Mouse (Mus musculus) spleen, adult 2 months (tissue): ENCODE results near the gene Rras2.

Experiments used
- CTCF ChIP-seq: fragments of 200-500 bp; IDR thresholded peaks from 2 replicates; pipeline ENCODE4 v1.5.1; 2011; ENCODE audit warnings: mild to moderate bottlenecking, inconsistent platforms; ENCODE audit not compliant: insufficient read depth, insufficient read length, insufficient replicate concordance; ENCODE audit errors: extremely low read depth
- POLR2A ChIP-seq: fragments of 200-500 bp; IDR thresholded peaks from 2 replicates; pipeline ENCODE4 v1.6.1; 2011; ENCODE audit warnings: low read depth, low read length, inconsistent platforms

DNA sequence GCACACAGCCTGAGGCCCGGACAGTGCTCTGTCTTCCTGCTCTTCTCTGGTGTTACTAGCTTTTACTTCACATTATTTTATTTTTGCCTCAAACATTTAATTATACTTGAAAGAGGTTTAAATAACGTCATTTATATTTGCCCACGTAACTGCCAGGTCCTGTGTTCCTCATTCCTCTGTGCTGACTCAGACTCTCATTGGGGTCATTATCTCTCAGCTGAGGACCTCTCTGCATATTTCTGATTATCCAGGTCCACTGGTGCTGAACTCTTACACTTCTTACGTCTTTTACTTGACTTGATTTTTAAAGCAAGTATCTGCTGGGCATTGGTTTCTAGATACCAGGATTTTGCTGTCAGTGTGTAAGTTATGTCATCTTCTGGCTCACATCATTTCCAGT, 63.9 kb downstream of the Rras2 start:
- TF ChIP-seq POLR2A (no peak), CTCF (no peak)
